Mouse (Mus musculus) heart, adult 18-20 months (tissue): ENCODE results near the gene Gm44973. TPM values are rescaled to one million over a fixed set of nuclear protein-coding genes. Genes with fewer than 3 reads are reported as not detected.
A peak's percentile ranks its signal among the peaks of the same experiment; 100 is the strongest.
"Not testable (repeated sequence)": the region's sequence is repeated elsewhere in the genome, so short reads cannot be mapped to it uniquely, and the experiment has no call there.

Source experiments
- DNase-seq, 2 experiments: peaks; one replicate each; pipeline ENCODE4 v3.0.0; 2021 to 2022; ENCODE audit warnings: mixed read lengths in 1 of 2
- total RNA-seq, 2 experiments: library from RNA; stranded (reverse); gene quantifications; 2 replicates each; pipeline ENCODE4 v1.2.3; 2021

The Gm44973 gene
- total RNA-seq, 2 experiments from 2014 or later: not detected

DNA sequence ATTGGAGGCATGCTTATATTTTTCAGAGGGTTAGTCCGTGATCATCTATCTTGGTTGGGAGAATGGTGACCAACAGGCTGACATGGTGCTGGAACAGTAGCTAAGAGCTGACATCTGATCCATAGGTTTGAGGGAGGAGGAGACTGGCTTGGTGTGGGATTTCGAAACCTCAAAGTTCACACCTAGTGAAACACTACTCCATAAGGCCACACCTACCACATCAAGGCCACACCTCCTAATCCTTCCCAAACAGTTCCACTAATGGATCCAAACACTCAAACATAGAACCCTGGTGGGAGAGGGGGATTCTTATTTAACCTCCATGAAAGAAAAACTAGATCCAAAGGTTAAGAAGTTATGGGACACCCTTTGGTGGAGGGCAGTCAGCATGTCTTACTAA lies 1.6 kb downstream of the Gm44973 start:
- DNase-seq: no peak

DNA sequence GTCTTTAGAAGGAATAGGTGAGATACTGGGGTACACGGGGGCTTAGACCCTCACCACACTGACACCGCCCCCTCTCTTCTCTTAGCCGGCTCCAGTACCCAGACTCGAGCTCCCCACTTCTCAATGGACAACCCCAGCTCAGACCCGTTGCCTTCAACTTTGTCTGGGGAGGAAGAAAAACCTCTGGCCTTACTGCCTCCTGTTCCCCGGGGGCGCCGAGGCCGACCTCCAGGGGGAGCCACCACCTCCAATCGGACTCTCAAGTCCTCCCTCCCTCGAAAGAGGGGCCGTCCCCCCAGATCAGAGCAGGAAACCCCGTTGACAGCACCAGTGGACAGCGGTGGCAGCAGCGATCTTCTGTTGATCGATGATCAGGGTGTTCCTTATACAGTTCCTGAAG lies 2.1 kb downstream of the Gm44973 start:
- no peak for DNase-seq

DNA sequence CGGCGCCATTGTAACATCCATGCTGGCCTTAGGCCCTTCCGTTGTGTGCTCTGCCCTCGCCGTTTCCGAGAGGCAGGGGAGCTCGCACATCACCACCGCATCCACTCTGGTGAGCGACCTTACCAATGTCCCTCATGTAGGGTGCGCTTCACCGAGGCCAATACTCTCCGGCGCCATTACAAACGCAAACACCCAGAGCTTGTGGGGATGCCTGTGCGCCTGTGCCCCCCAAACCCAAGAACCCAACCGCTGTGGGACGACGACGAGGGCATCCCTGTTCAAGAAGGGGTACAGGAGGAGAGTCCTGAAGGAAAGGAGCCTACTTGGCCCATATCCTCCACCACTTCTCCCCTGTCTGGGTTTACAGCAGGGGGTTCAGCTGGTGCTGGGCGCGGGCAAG lies 2.6 kb downstream of the Gm44973 start:
- no peak for DNase-seq

DNA sequence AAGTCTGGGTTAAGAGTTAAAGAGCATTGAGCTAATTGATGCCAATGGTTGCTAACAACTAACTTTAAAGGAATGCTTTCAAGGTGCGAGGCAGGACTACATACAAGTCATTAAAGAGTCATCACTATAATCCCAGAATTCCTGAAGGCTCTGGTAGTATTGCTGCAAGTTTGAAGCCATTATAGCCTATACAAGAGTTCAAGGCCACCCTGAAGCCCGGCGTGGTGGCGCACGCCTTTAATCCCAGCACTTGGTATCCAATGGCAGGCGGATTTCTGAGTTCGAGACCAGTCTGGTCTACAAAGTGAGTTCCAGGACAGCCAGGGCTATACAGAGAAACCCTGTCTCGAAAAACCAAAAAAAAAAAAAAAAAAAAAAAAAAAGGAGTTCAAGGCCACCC lies 4.3 kb downstream of the Gm44973 start:
- DNase-seq: not testable (repeated sequence)

DNA sequence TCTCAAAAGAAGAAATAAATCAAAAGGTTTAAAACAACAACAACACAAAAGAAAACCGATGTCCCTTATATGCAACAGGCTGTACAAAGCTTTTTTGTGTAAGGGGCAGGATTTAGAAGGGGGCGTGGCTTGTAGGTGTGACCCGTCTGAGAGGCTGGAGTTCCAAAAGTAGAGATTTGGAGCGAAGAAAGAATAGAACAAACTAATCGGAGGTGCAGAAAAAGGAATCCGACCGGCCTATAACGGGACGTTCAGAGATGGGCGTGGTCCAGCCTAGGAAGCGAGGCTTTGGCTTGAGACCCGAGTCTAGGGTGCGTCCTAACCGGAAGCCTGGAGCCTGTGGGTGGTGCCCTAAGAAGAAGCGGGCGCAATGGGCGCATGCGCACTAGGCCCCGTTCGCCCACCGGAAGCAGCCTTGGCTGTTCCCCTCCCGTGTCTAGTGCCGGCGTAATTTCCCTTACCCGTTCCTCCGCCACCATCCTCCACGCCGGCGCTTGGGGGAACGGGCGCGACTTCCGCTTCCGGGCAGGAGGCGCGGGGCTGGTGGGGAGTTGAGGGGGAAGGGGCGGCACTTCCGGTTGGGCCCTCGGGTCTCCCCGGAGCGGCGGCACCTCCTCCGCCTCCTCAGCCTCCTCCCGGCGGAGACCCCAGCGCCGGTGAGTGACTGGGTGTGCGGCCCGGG lies 4.8 kb downstream of the Gm44973 start, which contains the start of the genes Zfp865 and Ccdc106:
TSS of gene Zfp865 (plus strand) at position 377 of the 682 bp plus-strand sequence.
TSS of gene Ccdc106 (plus strand) at position 554 of the 682 bp plus-strand sequence.
- peak; percentile 98 to 100 for DNase-seq

DNA sequence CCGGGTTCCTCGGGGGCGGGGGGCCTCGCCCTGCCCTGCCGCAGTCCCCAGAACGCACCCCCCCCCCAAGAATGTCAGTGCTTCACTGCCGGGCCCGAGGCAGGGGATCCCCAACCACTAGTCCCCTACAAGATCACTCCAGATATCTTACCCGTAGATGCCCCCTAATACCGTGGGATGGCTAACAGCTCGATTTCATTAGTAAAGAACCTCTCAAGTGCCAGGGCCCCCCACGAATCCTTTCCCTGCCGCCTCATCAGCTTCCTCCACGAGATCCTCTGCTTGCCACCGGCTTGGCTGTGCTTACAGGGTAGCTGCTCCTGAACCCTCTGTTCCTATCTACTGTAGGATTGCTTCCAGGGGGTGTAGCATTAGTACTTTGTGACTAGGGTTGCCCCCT lies 5.4 kb downstream of the Gm44973 start:
- DNase-seq: no peak

DNA sequence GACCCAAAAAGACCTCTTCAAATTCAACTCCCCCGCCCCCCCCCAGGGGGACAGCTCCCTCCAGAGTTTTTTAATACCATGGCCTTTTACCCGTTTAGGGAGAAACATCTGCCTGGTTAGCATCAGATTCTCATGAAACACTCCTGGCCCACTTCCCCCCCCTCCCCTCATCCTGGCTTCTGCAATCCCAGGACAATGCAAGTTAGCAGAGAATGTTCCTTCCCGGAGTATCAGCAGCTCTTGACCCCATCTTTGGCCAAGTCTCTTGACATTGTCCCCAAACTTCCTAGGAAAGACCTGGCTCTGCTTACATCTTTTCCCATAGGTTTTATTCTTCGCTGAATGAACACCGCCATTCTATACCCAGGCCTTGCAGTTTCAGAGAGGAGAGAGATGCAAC lies 5.9 kb downstream of the Gm44973 start:
- no peak for DNase-seq

DNA sequence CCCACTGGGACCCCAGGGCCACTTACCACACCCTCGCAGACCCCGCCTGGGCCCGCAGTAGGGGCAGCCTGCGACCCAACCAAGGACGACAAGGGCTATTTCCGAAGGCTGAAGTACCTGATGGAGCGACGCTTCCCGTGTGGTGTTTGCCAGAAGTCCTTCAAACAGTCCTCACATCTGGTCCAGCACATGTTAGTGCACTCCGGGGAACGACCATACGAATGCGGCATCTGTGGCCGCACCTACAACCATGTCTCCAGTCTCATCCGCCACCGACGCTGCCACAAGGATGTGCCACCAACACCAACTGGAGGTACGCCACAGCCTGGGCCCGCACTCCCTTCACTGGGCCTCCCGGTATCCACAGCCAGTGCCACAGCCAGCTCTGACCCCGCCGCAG lies 14.2 kb downstream of the Gm44973 start:
- DNase-seq: no peak

DNA sequence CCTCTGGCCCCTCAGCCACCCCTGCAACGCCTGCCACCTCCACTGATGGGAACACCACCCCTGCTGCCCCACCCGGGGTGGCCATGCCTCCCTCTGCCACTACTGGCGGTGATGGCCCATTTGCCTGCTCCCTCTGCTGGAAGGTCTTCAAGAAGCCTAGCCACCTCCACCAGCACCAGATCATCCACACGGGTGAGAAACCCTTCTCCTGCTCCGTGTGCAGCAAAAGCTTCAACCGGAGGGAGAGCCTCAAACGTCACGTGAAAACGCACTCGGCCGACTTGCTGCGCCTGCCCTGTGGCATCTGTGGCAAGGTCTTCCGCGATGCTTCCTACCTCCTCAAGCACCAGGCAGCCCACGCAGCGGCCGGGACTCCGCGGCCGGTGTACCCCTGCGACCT lies 14.7 kb downstream of the Gm44973 start:
- no peak for DNase-seq

DNA sequence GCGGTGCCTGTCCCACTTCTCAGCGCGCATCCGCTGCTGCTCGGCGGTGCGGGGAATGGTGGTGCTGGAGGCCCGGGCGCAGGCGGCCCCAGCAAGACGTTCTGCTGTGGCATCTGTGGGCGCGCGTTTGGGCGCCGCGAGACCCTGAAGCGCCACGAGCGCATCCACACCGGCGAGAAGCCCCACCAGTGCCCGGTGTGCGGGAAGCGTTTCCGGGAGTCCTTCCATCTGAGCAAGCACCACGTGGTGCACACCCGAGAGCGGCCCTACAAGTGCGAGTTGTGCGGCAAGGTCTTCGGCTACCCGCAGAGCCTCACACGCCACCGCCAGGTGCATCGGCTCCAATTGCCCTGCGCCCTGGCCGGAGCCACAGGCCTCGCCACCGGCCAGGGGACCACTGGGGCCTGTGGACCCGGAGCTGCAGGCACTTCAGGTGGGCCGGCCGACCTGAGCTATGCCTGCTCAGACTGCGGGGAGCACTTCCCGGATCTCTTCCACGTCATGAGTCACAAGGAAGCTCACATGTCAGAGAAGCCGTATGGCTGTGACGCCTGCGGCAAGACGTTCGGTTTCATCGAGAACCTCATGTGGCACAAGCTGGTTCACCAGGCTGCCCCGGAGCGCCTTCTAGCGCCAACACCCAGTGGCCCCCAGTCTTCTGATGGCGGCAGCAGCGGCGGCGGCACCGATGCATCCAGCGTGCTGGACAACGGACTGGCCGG lies 15.4 kb downstream of the Gm44973 start:
- DNase-seq: no peak

DNA sequence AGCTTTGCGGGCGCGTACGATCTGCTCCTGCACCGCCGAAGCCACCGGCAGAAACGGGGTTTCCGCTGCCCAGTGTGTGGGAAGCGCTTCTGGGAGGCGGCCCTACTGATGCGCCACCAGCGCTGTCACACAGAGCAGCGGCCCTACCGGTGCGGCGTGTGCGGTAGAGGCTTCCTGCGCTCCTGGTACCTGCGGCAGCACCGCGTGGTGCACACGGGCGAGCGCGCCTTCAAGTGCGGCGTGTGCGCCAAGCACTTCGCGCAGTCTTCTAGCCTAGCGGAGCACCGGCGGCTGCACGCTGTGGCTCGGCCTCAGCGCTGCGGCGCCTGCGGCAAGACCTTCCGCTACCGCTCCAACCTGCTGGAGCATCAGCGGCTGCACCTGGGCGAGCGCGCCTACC lies 16.2 kb downstream of the Gm44973 start:
- DNase-seq: no peak

DNA sequence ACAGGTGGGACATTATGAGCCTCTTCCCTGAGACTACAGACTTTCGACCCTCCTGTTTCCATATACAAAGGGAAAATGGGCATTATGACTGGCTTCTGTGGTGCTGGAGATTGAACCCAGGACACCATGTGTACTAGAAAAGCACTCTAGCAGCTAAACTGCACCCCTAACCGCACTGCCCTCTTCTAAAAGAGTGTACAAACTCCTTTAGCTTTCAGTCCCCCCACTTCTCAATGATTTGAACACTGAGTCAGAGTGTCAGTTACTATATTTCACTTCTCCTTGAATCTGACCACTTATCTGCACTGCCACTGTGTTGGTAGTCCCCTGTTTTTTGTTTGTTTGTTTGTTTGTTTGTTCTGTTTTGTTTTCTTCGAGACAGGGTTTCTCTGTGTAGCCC lies 18.5 kb downstream of the Gm44973 start, which contains the start of gene 4632433K11Rik:
TSS of gene 4632433K11Rik (plus strand) at position 301 of the 400 bp plus-strand sequence.
- no peak for DNase-seq

DNA sequence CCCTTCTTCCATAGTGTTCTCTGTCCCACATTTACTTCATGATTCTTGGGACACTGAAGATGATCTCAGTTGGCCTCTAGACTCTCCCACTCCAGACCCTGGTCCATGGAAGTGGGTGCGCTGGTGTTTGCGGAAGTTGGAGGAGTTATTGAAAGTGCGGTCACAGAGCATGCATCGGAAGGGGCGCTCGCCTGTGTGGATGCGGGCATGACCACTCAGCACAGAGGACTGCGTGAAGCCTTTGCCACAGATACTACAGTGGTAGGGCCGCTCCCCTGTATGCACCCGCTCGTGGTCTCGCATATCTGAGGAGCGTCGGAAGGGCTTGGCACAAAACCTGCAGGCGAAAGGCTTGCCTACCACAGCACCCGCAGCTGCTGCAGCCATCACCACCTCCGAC lies 20.3 kb downstream of the Gm44973 start:
- DNase-seq: no peak

DNA sequence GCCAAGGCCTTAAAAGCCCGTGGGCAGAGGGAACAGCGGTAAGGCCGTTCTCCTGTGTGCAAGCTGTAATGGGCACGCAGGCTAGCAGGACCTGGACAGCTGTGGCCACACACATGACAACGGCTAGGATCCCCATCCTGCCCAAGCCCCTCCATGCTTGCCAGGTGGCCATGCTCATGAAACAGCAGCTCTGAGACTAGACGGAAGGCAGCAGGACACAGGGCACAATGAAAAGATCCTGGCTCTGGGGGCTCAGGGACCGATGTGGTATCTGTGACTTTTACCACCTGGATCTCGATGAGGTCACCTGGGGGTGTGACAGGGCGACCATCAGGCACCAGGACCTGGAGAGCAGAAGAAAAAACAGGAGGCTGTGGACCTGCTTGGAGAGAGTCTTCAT lies 20.8 kb downstream of the Gm44973 start:
- no peak for DNase-seq

DNA sequence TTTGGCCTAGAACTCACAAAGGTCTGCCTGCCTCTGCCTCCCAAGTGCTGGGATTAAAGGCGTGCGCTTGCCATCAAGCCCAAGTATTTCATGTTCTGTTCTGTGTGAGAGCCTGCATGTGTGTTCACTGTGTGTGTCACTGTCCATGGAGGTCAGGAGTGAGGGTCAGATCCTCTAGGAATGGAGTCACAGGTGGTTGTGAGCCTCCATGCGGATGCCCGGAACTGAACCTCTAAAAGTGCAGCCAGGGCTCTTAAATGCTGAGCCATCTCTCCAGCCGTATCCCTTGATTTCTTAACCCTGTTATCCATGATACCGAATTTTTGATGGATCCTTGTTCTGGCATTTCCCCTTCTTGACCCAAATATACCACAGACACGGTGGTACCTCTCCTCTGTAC lies 21.7 kb downstream of the Gm44973 start:
- DNase-seq: no peak

DNA sequence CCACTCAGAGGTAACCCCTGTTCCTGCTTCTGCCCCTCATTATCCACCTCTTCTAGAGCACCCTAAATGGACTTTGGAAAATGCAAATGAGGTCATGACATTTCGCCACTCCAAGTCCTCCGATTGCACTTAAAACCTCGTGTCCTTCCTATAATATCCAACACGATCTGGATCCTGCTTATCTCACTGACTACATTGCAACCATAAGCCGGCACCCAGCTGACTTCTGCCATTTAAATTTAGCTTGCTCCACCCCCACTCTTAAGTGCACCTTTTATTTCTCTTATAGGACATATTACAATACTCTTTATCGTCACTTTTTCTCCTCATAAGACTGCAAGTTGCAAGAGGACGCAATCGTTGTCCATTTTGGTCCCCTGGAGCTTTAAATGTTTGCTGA lies 22.2 kb downstream of the Gm44973 start:
- DNase-seq: peak in 1 of 2 experiments; percentile 22

DNA sequence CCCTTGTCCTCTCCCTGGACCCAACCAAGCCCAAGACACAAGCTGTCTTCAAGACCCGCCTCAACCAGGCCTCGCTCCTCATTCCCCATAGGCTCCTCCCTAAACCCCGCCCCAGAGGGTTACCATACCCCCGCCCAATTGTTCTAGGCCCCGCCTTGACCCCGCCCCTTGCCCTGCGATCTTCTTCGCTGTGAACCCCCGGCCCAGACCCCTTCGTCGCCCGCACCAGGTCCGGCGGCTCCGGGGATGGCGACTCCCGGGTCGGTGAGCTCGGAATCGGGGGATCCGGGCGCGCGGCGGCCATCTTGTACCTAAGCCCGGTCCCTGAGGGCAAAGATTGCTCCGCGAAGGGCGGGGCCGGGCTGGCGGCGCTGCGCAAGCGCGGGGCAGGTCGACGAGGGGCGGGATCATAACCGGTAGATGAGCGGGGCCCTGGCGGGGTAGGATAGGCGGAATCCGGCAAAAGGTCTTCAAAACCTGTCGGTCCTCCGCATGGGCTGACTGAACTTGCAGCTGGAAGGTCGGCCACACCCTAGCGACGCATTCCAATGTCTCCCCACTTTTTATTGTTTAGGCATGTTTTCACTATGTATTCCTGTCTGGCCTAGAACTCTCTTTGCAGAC lies 22.9 kb downstream of the Gm44973 start, which contains the start of gene Zfp784:
TSS of gene Zfp784 (minus strand) at position 338 of the 624 bp plus-strand sequence.
- peak; percentile 96 to 98 for DNase-seq

DNA sequence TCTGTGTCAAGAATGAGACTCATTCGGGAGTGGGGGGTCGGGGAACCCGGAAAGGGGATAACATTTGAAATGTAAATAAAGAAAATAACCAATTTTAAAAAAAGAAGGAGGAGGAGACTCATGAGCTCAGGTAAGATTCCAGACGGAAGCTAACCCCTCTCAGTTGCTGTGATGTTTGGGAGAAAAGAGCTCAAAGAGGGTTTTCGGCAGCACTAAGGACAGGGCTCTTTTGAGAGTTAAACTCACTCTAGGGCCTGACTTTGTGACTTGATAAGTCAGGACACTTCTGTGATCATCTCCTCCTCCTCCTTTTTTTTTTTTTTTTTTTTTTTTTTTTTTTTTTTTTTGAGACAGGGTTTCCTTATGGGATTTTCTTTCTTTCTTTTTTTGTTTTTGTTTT lies 23.6 kb downstream of the Gm44973 start:
- no peak for DNase-seq

DNA sequence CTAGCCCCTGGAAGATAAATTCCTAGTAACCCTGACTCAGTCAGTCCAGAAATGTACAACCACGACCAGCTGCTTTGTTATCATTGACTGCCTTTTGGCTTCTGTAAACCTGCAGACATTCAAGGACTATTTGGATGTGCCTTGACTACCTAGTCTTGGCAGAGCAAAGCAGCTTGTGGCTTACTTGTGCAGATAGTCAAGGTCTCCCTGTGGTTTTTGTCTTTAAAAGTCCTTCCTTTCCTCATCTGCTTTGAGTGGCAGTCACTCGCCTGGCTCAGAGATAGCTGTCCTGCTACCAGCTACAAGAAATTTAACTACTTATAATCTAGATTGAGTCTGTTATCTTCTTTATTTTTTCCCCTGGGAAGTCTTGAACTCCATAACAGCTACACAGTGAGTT lies 29.7 kb downstream of the Gm44973 start:
- DNase-seq: no peak

DNA sequence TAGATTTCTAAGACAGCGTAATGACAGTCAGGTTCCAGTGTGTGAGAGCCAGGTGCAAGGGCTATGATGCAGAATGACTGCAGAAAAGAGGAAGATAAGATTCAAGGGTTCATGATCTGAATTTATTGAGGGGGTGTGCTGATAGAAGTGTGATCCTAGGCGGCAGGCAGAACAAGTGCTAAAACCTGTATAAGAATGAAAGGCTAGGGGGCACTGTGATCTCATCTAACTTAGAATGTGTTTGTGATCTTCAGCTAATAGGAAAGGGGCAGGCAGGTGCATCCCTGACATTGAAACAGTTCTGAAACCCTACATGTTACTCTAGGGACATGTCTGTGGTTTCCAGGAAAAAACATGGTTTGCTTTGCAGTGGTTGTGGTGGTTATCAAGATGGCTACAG lies 30.8 kb downstream of the Gm44973 start:
- no peak for DNase-seq

DNA sequence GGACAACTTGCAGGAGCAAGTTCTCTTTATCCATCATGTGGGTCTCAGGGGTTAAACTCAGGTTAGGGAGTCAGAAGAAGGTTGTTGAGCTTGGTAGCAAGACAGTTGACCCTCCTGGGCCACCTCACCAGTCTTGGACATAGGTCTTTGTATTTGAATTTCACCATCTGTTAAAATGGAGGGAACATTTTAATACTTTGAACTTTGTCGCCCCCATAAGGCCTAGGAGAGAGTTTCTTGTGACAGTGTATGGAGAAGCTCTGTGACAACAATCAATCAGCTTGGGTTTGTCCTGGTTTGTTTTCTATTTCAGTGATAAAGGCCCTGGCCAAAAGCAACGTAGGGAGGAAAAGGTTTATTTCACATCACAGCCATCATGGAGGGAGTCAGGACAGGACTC lies 32.0 kb downstream of the Gm44973 start:
- DNase-seq: peak; percentile 49 to 70

DNA sequence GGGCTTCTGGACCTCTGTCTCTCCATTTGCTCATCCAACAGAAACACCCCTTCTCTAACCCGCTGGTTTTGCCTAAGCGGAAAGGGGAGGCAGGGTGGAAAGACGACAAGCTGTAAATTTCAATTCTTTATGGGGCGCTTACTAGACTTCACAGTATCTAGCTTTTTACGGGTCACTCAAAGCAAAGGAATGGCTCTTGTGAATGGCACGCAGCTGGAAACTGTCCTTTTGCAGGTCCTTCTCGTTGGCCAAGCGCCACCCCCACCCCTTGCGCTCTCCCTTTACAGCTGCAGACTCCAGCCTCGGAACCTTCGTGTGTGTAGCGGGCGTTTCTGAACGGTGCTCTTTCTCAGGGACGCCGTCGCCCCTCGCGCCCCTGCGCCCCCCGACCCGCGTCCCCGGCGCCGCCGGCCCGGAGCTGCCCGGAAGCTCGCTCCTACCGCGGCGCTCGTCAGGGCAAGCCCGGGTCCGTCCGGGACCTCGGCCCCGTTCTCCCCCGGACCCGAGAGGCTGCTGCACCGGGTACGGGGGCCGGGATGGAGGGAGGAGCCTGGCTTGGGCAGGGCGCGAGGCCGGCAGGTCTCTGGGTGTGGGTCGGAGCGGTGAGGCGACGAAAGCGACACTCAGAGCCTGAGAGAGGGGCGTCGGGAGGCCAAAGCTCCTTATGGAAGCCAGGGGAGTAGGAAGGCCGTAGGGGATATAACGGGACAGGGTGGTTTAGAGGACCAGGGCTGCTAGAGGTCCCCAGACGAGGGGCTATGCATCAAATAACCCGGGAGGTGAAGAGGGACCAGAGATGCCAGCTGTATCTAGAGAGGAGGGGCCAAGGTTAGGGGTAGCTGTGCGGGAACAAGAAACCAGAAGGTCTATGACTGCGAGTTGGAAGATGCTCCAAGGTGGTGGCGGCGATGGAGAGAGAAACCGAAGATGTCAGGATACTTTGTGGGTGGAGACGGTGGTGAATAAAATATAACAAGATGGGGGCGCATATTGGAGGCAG lies 36.2 kb downstream of the Gm44973 start, which contains the start of gene Zfp580:
TSS of gene Zfp580 (plus strand) at position 346 of the 1,000 bp plus-strand sequence.
- peak; percentile 80 to 85 for DNase-seq
